Mouse (Mus musculus) kidney, adult 2 months (tissue): ENCODE measurements around the gene BC024978.

Experiments
- CTCF ChIP-seq: fragments of 200-500 bp; conservative IDR thresholded peaks from 2 replicates; pipeline ENCODE4 v1.5.1; 2011; ENCODE audit warnings: low read depth, mild to moderate bottlenecking, control low read depth, low read length, moderate library complexity, mixed read lengths; ENCODE audit not compliant: insufficient read depth, insufficient read length
- POLR2A ChIP-seq: fragments of 200-500 bp; IDR thresholded peaks from one replicate; pipeline ENCODE4 v1.6.1; 2011; ENCODE audit warnings: low read depth, low read length, control low read depth

DNA sequence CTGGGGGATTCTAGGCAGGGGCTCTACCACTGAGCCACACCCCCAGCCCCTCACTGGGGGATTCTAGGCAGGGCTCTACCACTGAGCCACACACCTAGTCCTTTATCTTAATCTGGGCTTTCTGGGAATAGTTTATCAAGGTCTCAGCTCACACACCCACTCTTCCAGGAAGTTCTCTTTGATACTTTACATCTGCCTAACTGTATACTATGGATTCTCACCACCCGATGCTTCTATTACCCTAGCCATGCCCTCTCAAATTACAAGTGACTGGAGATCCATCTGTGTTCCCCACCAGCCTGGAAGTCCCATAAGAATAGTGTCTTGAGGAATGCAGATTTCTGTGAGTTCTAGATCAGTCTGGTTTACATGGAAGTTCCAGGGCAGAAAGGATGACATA lies 27.0 kb downstream of the BC024978 start:
- no peak for TF ChIP-seq CTCF
- no peak for TF ChIP-seq POLR2A
